Mouse (Mus musculus): ENCODE measurements around the gene Tulp1.
A peak's percentile ranks its signal among the peaks of the same experiment; 100 is the strongest.

DNA sequence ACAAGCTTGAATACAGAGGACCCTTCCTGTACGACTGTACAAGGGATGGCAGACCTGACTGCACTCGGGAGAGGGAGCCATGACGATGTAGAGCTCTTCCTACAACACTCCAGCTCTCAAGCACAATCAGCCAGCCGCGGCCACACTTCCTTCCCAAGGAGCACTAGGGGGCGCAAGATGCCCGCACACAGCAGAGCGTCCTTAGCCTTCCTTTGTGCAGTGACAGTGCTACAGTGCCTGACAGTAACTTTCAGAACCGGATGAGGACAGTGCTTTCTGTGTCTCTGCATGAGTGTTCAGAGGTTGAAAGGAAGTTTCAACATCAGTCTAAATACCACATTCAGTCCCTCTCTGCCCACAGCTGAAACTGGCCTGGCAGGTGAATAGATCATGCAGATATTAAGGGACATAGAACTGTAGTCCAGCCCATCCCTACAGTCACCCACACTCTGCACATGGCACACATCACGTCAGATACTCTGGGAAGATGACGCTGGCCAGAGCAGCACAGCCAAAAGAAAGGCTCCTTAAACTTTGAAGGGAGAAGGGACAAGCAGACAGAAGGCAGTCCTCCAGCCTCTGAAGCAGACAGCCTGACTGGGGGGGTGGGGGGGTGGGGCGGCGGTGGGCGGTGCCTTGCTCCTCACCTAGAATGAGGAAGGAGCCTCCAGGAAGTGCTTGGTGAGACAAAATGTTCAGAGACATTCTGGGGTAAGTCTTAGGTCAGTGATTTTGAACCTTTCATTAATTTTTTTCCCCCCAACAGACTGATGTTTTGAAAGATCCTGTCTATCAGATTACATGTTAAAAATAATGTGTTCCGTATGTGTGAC is 42.6 kb upstream of the Tulp1 start:
- TF ChIP-seq CTCF (conservative IDR thresholded peaks at IDR 0.05; ENCODE audit: insufficient read depth, insufficient read length, low read depth, low read length) (peak; percentile 97; the same call in 1 of the 2 replicates), POLR2A (IDR thresholded peaks at IDR 0.05; ENCODE audit: low read depth, low read length) (no peak)

Data from kidney, adult 2 months (tissue).